Mouse (Mus musculus): ENCODE results near the gene Them7. TPM values are rescaled to one million over a fixed set of nuclear protein-coding genes. Genes with fewer than 3 reads are reported as not detected.
A peak's percentile ranks its signal among the peaks of the same experiment; 100 is the strongest.

The Them7 gene
- total RNA-seq, 4 experiments from 2014 or later: 2.2 to 3.0 (median 2.6) TPM

- no peak for DNase-seq (ENCODE audit: low spot score)
Observed at GRCm38 (mm10) chr2:105235380-105236115, 11.4 kb downstream of the Them7 start.

- no peak for DNase-seq (ENCODE audit: low spot score)
Observed at GRCm38 (mm10) chr2:105237424-105237823, 13.3 kb downstream of the Them7 start.

- DNase-seq (ENCODE audit: low spot score): no peak
Observed at GRCm38 (mm10) chr2:105237841-105238240, 13.7 kb downstream of the Them7 start.

- DNase-seq (ENCODE audit: low spot score): peak; percentile 9
Observed at GRCm38 (mm10) chr2:105238775-105239174, 14.7 kb downstream of the Them7 start.

- no peak for DNase-seq (ENCODE audit: low spot score)
Observed at GRCm38 (mm10) chr2:105240631-105241030, 16.5 kb downstream of the Them7 start.

GRCm38 (mm10) chr2:105242940-105243339 lies 18.8 kb downstream of the Them7 start:
- no peak for DNase-seq (ENCODE audit: low spot score)

- DNase-seq (ENCODE audit: low spot score): no peak
Observed at GRCm38 (mm10) chr2:105244733-105245132, 20.6 kb downstream of the Them7 start.

- peak; percentile 13 for DNase-seq (ENCODE audit: low spot score)
Observed at GRCm38 (mm10) chr2:105251978-105252377, 27.9 kb downstream of the Them7 start.

- DNase-seq (ENCODE audit: low spot score): no peak
Observed at GRCm38 (mm10) chr2:105252824-105253223, 28.7 kb downstream of the Them7 start.

- no peak for DNase-seq (ENCODE audit: low spot score)
Observed at GRCm38 (mm10) chr2:105255457-105255856, 31.3 kb downstream of the Them7 start.

GRCm38 (mm10) chr2:105256427-105257071 lies 32.4 kb downstream of the Them7 start:
- no peak for DNase-seq (ENCODE audit: low spot score)

GRCm38 (mm10) chr2:105257376-105257775 lies 33.3 kb downstream of the Them7 start:
- DNase-seq (ENCODE audit: low spot score): no peak

- DNase-seq (ENCODE audit: low spot score): no peak
Observed at GRCm38 (mm10) chr2:105261335-105261734, 37.2 kb downstream of the Them7 start.

- DNase-seq (ENCODE audit: low spot score): no peak
Observed at GRCm38 (mm10) chr2:105263219-105263618, 39.1 kb downstream of the Them7 start.

GRCm38 (mm10) chr2:105282407-105283077 lies 58.4 kb downstream of the Them7 start:
- no peak for DNase-seq (ENCODE audit: low spot score)

- no peak for DNase-seq (ENCODE audit: low spot score)
Observed at GRCm38 (mm10) chr2:105283811-105284210, 59.7 kb downstream of the Them7 start.

GRCm38 (mm10) chr2:105284855-105285254 lies 60.7 kb downstream of the Them7 start:
- DNase-seq (ENCODE audit: low spot score): no peak

GRCm38 (mm10) chr2:105295823-105296222 lies 71.7 kb downstream of the Them7 start:
- no peak for DNase-seq (ENCODE audit: low spot score)

GRCm38 (mm10) chr2:105298888-105299287 lies 74.8 kb downstream of the Them7 start:
- no peak for DNase-seq (ENCODE audit: low spot score)

- DNase-seq (ENCODE audit: low spot score): no peak
Observed at GRCm38 (mm10) chr2:105301082-105301481, 77.0 kb downstream of the Them7 start.

GRCm38 (mm10) chr2:105301531-105301930 lies 77.4 kb downstream of the Them7 start:
- no peak for DNase-seq (ENCODE audit: low spot score)

GRCm38 (mm10) chr2:105303962-105304514 lies 79.9 kb downstream of the Them7 start:
- DNase-seq (ENCODE audit: low spot score): no peak
